Mouse (Mus musculus) E14TG2a.4 (cell line): ENCODE measurements around the gene Slc25a28.
A peak's percentile ranks its signal among the peaks of the same experiment; 100 is the strongest.

Experiments used
- CTCF ChIP-seq: conservative IDR thresholded peaks from 2 replicates; pipeline ENCODE4 v1.5.1; 2014; ENCODE audit warnings: low read length
- NANOG ChIP-seq: IDR thresholded peaks from 2 replicates; pipeline ENCODE4 v1.6.1; 2014; ENCODE audit warnings: borderline replicate concordance, low read length, mixed read lengths
- POU5F1 ChIP-seq: IDR thresholded peaks from 2 replicates; pipeline ENCODE4 v1.6.1; 2014; ENCODE audit warnings: low read length, borderline replicate concordance

- TF ChIP-seq CTCF (no peak), NANOG (peak; percentile 85), POU5F1 (no peak)
Measured at GRCm38 (mm10) chr19:43669136-43669759, 5.4 kb downstream of the Slc25a28 start.
